Mouse (Mus musculus): ENCODE results near the gene Foxp1.
A peak's percentile ranks its signal among the peaks of the same experiment; 100 is the strongest.

Gene Foxp1

DNA sequence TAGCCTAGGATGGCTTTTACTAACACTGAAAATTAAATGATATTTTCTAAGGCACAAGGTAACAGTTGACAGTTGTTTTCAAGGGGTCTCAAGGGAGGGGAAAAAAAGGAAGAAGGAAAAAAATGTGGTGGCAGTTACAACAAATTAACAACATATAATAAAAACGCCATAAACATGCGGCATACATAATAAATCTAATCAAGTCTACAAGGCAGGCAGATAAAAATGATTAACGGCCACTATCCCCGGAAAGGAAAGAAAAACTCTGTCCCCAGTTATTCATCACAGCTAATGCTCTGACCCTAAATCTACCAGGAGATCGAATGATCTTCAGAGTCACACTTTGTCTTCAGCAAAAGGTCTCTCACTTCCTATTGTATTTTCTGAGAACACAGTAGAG, 186.3 kb downstream of the Foxp1 start:
- DNase-seq (ENCODE audit: extremely low read depth, insufficient read length, low spot score) = no peak

DNA sequence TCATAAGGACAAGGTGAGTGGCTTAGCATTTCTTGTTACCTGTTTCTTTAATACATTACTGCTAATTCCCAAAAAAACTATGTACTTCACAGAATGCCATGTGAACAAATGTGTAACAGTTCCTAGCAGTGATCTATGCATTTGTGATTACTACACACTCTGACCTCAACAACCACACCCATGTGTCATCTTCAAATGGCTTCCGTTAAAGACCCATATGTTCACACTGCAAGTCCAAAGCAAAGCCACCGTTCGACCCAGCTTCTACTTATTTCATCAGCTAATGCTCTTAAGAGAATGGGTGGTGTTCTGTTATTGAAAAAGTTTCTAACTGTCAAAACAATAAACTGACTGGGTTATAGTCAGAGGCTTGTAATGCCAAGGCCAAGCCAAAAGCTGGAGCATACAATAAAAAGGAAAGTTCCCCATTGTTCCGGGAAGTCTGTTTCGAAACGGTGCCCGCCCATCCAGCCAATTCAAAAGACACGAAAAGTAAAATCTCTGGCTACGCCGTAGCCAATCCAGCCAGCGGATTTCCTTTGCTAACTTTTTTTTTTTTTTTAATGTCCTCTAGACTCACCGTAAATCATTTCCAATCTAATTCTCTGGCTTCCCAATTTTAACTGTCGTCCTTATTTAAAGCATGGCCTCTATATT, 187.2 kb downstream of the Foxp1 start:
- DNase-seq (ENCODE audit: extremely low read depth, insufficient read length, low spot score) = no peak

DNA sequence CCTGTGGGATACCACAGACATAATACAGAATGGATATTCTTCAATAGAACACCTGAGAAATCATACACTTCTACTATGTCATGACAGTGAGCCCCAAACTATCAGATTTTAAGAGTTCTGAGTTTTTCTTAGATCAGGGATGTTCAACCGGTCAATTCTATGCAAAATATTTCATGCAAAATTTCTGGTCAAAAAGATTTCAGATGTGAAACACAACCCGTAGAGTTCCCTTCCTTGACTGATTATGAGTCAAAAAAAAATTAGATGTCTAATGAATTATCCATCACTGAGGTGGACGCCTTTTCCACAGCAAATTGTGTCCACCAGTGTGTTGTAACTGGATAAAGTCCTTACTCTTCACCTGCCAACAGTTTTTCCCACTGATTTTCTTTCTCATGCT, 188.3 kb downstream of the Foxp1 start:
- no peak for DNase-seq (ENCODE audit: extremely low read depth, insufficient read length, low spot score)

DNA sequence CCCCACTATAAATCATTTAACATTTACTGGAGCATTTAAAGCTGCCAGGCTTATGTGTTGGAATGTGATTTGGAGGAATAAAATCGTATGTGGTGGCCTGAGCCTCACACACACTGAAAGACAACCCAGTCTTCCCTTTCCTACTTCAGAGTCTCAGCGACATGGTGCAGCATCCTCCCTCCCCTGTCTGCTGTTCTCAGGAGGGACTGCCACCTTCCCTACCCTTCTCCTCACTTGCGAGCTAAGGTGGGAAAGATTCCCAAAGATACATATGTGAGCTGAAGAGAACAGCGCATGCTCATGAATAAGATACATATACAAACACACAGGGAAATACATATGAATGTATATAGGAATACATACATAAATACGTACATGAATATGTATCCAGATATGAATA, 189.4 kb downstream of the Foxp1 start:
- no peak for DNase-seq (ENCODE audit: extremely low read depth, insufficient read length, low spot score)

DNA sequence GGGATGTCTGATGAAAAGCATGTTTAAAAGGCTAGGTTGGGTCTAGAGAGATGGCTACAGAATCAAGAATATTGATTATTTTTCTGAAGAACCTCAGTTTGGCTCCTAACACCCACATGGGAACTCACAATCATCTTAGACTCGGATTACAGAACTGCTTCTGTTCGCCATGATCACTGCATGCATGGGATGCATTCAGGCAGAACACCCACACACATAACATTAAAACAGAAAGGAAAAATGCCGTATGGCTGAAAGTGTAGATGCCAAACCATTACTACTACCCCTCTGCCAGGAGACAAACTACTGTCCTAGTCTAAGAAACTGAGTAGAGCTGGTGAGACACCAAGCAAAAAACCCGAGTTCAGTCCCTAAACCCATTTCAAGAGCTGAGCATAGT, 192.4 kb downstream of the Foxp1 start:
- DNase-seq (ENCODE audit: extremely low read depth, insufficient read length, low spot score) = no peak

DNA sequence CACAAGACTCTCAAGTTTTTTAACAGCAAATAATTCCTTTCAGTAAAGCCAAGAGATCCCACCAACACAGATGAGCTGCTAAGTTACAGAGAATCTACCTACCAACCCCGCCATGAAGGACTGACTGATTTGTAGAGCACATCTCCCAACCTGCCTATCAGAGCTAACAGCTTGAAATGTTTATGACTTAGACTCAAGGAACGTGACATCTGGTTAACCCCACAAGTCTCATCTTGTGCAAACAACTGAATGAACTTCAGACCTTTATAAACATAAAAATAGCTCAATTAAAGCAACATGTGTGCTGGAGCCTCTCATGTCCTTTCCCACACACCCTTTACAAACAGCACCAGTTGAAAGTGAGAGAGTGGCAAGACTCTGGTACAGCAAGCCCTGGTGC, 193.9 kb downstream of the Foxp1 start:
- no peak for DNase-seq (ENCODE audit: extremely low read depth, insufficient read length, low spot score)

DNA sequence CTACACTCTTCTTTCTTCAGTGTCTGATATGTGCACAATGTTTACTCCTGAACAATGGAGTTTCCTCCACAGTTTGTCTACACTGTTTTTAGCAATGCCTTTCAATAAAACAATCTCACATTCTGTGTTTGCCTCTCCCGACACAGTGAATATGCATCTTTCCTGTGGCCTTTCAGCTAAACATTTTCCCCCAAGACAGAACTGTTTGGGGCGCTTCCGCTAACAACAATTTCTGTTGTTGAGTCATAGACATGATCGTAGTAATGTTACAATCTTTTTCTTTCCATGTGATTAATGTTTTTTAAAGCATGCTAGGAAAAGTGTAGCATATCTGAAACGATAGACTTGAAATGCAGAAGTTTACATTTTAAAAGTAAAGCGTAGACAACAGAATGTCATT, 194.4 kb downstream of the Foxp1 start:
- DNase-seq (ENCODE audit: extremely low read depth, insufficient read length, low spot score) = no peak

DNA sequence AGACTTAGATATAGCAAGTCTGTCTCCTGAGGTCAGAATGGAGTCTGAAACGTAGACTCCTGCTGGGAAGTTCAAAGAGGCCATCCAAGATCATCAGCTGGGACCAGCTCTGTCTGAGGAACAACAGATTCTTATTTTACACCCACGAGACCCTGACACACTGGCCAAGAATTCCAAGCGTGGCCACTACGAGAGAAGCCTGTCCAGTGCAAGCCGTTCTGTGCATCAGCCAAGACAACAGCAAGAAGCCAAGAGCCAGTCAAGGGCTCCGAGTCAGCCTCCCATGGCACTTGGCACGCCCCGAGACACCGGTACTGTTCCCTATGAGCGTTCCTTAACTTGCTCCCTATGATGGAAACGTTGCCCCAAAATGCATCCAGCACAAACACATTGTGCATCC, 194.8 kb downstream of the Foxp1 start:
- DNase-seq (ENCODE audit: extremely low read depth, insufficient read length, low spot score) = peak; percentile 35

DNA sequence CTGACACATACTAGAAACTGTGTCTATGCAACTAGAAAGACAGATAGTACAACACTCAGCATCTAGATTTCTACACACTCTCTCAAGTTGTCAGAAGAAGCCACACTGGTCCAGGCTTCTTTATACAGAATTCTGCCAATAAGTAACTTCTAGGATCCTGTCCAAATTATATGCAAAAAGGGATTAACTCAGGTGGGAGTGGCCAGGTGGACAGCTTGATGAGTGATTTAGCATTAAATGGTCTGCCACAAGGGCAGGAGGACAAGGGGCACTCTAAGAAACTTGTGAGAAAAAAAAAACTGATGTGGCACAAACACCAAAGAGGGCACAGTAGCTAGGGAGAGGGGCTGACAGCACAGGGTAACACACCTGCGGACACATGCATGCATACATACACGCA, 196.6 kb downstream of the Foxp1 start:
- no peak for DNase-seq (ENCODE audit: extremely low read depth, insufficient read length, low spot score)

DNA sequence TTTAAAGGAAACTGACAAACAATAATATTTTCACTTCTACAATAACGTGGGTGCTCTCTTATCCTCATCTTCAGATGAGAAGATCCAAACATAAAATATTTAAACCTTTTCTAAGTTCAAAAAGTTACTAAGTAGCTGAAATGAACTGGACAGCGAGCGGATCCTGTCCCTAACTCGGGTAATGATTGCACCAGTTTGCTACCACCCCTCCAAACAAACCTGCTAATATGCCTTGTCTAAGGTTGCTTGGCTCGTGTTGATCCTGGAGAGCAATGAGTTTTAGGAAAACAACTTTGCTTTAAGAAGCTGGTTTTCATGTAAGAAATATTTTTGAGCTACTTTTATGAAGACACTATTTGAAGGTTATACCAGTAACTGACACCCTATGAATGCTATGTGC, 197.1 kb downstream of the Foxp1 start:
- no peak for DNase-seq (ENCODE audit: extremely low read depth, insufficient read length, low spot score)

DNA sequence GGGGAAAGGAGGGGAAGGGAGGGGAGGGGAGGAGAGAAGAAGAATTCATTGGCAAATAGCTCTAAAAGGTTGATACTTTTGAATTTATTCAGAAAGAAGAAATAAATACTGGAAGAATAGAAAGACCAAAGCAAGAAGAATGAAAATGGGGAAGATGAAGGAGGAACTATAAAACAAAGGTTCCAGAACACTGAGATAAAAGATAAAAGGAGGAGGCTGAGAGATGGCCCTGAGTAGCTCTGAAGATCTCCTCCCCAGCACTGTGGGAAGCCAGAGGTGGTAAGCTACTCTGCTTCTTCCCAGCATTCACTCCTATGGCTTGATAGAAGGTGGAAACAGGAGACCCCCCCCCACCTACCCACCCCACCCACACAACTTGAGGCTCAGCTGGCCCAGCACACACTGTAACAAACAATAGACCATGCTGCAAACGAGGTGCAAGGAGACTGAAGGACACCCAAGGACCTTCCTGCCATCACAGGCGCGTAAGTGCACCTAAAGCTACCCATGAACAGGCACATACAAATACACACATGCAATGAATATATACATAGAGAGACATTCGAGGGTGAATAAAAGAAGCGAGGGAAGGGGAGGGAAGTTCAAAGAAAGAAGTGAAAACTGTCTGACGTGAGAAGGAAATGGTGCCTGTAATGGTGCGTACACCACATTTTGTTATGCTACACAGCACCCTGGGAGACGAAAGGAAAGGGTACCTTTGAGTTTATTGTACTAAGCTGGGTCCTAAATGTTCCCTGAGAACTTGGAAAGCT, 200.2 kb downstream of the Foxp1 start:
- DNase-seq (ENCODE audit: extremely low read depth, insufficient read length, low spot score) = no peak

DNA sequence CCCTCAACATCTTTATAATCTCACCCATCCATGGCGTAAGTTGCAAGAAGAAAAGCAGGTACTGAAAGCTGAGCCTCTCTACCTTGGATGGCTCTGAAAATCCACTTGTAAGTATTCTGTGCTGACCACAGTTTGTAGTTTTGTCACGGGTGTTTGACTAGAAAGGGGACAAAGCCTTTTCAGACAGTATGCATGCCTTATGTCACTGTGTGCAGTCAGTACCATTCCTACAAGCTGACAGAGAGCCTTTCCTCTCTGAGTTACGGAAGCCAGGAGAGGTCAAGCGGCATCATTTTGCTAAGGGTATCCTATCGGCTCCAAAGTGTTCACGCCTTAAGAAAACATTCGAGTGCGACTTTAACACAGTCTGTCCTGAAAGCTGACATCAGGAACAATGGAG, 202.1 kb downstream of the Foxp1 start:
- no peak for DNase-seq (ENCODE audit: extremely low read depth, insufficient read length, low spot score)

DNA sequence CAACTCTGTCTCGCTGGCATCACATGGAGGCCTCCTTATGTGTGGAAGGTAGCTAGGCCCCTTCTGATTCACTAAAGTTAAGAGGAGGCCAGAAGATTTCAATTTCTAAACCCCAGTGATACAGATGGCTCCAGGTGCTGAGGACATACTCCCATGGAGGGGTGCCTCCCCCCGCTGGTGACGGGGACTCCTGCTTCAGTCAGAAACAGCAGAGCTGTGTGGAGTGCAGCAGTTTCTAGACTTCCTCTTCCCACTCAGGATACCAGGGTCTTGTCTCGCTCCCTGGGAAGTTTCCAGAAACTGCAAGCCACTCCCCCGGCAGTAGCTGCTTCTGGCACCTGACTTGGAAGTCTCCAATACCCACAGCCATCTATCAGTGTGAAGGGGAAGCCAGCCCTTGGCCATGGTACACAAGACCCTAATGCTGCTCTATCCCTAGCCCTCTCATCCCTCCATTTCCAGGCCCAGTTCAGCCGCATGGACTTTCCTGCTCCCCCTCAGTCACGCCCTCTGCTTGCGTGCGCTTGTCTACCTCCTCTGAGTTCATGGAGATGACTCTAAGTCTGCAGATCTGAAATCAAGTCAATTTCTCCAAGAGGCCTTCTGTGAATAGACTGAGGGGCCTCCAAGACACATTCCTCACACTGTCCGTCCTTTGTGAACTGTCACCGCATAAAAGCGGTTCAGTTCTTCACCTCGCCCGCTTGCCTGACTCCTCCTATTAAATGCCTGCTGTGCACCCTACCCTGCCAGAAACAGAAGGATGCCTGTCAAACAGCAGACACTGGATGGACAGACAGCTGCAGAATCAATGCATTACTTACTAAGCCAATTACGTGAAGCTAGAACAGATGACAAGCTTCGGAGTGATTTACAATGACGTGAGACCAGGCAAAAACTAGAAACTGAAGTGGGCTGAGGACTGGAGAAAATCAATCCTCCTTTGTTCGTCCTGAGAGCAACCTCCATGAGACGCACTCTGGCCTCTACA, 202.8 kb downstream of the Foxp1 start:
- no peak for DNase-seq (ENCODE audit: extremely low read depth, insufficient read length, low spot score)

DNA sequence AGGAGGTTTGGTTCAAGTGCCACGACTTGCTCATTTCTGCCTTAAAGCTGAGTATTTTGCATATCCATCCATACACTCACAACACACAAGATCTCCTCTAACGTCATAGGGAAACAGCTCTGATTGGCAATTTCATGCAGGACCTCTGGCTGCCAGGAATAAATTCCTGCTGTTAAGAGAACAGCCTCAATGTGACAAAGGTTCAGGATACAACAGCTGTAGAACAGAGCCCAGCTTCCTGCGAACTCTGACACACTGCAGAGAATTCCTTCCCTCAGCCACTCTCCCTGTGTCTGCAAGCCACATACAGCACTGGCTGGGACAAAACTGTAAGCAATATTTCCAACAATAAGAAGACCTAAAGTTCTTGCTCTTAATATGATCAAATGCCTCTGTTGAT, 207.8 kb downstream of the Foxp1 start:
- no peak for DNase-seq (ENCODE audit: extremely low read depth, insufficient read length, low spot score)

DNA sequence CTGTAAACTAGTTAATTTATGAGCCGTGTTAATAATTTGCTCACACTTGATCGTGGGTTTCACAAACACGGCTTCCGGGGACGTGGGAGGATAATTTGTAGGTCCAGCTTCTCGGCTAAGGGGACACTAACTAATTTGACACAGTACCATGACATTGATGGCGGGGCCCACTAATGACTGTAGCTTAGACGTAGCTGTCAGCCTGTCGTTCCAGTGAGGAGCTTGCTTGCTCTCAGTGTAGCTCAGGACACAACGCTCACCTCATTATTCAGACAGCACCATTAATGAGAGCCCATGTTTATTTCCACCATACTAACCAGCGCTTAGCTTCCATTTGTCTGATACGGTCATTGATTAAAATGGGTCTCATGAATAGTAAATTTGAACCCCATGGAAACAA, 212.0 kb downstream of the Foxp1 start:
- DNase-seq (ENCODE audit: extremely low read depth, insufficient read length, low spot score) = no peak

DNA sequence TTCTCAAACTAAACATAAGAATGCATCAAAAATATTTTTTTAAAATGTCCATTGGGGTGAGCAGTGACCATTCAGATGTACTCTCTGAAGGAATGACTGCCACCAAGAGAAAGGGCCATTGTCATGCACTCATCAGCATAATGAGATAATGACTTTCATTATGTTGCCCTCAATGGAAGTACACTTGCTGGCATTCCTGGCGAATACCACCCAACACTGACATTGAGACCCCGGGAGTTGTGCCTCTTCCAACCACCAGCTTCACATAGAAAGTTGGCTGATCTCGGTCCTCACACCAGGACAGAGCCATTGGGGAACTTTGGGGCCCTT, 212.4 kb downstream of the Foxp1 start:
- no peak for DNase-seq (ENCODE audit: extremely low read depth, insufficient read length, low spot score)

DNA sequence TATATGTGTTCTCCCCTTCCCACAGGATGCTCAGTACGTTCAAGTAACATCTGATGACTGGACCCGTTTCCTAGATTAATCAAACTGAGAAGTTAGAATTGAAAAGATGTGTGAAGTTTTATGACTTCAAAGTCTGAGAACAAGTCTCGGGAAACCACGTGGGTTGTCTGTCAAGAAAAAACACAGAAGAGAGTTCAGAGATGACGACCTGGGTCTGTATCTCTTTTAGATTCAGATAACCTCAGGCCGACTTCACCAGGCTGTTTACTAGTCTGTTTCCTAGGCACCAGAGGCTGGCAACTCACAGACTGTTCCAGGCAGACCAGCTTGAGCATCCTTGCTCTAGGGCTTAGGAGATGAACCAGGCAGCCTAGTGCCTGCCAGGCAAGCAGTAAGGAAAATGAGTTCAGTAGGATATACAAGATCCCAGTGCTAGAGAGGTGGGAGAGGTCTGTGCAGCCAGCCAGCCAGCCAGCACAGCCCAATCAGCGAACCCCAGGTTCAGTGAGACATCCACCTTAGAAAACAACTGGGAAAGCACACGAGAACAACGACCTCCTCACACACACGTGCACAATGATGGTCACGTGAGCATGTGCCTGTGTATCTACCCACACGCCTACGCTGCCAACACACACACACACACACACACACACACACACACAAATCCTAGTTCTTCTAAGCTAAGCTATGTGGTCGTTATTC, 212.9 kb downstream of the Foxp1 start:
- no peak for DNase-seq (ENCODE audit: extremely low read depth, insufficient read length, low spot score)

DNA sequence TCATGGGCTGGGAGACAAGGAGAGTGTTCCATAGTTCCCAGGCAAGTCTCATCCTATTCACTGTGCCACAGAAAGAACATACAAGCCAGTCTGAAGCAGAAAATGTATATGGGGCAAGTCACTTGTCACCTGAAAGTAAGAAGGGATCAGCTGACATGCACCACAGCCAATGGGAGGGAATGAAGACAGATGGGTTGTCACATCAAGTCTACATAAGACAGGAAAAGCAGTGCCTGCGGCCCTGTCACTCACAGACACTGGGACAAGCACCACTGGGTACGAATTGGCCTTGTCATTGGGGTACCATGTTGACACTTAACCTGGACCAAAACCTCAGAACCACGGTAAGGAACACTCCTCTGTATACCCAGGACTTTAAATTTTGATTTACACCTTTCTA, 216.8 kb downstream of the Foxp1 start:
- no peak for DNase-seq (ENCODE audit: extremely low read depth, insufficient read length, low spot score)

DNA sequence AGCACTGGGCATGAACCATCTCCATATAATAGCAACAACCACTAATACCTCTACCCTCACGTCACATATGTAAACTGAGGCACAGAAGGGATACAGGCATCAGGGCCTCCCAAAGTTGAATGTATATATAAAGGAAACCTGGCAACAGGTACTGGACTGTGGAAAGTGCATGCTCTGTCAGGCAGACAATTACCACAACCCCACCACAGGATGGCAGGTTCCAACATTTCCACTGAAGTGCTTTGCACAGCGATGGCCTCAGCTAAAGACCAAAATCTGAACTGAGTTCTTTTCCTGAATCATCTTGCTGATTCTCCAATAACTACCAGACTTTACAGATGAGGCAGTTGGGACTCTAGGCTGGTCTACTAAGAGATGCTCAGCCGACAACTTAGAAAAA, 217.3 kb downstream of the Foxp1 start:
- DNase-seq (ENCODE audit: extremely low read depth, insufficient read length, low spot score) = no peak

DNA sequence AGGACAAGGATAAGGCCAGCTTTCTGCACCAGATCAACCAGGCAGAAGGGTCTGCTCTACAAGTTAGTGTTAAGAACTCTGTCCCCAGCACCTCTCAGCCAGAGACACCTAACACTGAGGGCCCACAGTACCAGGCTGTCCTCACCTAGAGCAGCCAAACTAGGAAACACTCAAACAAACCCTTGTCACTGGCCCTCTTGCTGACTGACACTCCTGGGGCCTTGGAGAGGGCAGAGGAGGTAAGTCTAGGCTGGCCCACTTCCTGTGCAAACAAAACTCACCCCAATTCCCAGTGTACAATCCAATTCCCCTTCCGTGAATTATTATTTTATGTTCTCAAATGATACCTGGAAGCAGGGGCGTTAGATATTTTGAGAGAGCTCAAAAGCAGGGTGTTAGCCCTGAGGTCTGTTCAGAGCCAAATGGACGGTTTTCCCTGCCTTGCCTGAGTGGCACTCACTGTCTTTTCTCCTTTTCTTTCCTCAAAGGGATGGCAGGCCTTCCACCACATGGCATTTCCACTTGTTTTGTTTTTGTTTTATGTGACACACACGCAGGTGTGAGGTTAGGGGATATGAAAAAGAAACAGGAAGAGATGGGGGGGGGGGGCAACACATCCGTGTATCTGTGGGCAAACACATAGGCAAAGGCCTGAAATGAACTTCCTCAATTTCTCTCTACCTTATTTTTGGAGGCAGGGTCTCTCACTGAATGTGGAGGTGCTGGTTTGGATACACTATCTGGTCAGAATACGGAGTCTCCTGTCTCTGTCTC, 219.7 kb downstream of the Foxp1 start:
- DNase-seq (ENCODE audit: extremely low read depth, insufficient read length, low spot score) = no peak
